9 mouse cellular contexts compared by ENCODE assay signal in genomic region chr1:62794896-62795255, GRCm38 (mm10).
DNase-seq lines count a peak whose midpoint lies in the region; ATAC-seq lines count a peak whose summit lies in the region.
"Had no signal": no experiment of that assay in that cellular context is flagged by ENCODE, and none has a peak within 500 bp of the region (broad histone marks: within the 10 kb centered on the region; RNA-seq: fewer than 3 reads in every experiment).

No protein-coding gene starts in this region.

- DNase-seq in heart, postnatal 25 days (ENCODE audit: low spot score), result no peak
- DNase-seq in Muller cell, postnatal 12 days (ENCODE audit: inconsistent ontology term), result peak; percentile 96
- DNase-seq in midbrain, embryonic 11.5 days (ENCODE audit: low spot score, missing footprints), result peak; percentile 92
- DNase-seq in left cerebral cortex, postnatal 10 days (ENCODE audit: extremely low spot score in 1 of 2, low spot score in 2 of 2), result no peak
- DNase-seq in thymus, adult 18-20 months, result no peak

- H3K27me3 ChIP-seq in heart, embryonic 14.5 days (ENCODE audit: control insufficient read depth, insufficient read depth, low read length), result no peaks in the 10 kb centered on the region
- H3K27me3 ChIP-seq in forebrain, embryonic 16.5 days (replicated peaks; ENCODE audit: control insufficient read depth, insufficient read depth, low read length), result no peaks in the 10 kb centered on the region
- no peaks in the 10 kb centered on the region for H3K27me3 ChIP-seq in midbrain, embryonic 11.5 days (ENCODE audit: control insufficient read depth, insufficient read depth, low read length)
- H3K27me3 ChIP-seq: stomach, embryonic 15.5 days had no signal

- no peak overlapping the region for H3K27ac ChIP-seq in heart, embryonic 14.5 days (replicated peaks in 1 of 2; ENCODE audit: control insufficient read depth in 1 of 2, insufficient read depth in 1 of 2, low read depth in 2 of 2, low read length in 2 of 2)
- H3K27ac ChIP-seq in forebrain, embryonic 16.5 days (ENCODE audit: low read length), result 0 out of 2 replicates have a peak overlapping the region, but pooled peaks have one; percentile 12
- no peak overlapping the region for H3K27ac ChIP-seq in midbrain, embryonic 11.5 days (ENCODE audit: low read depth, low read length)
- H3K27ac ChIP-seq: stomach, embryonic 15.5 days had no signal

- no peaks in the 10 kb centered on the region for H3K9me3 ChIP-seq in heart, embryonic 14.5 days (ENCODE audit: control insufficient read depth, low read length)
- H3K9me3 ChIP-seq in forebrain, embryonic 16.5 days (ENCODE audit: control insufficient read depth, low read length), result no peaks in the 10 kb centered on the region
- no peaks in the 10 kb centered on the region for H3K9me3 ChIP-seq in midbrain, embryonic 11.5 days (ENCODE audit: control insufficient read depth, low read length)
- H3K9me3 ChIP-seq: stomach, embryonic 15.5 days had no signal

- no peak overlapping the region for H3K4me3 ChIP-seq in heart, embryonic 14.5 days (ENCODE audit: control insufficient read depth in 1 of 2, insufficient read depth in 1 of 2, low read depth in 1 of 2, low read length in 2 of 2)
- no peak overlapping the region for H3K4me3 ChIP-seq in forebrain, embryonic 16.5 days (replicated peaks; ENCODE audit: low read length)
- no peak overlapping the region for H3K4me3 ChIP-seq in midbrain, embryonic 11.5 days (ENCODE audit: low read depth, low read length)

- peaks cover 4 to 14% of the 10 kb centered on the region in 2 experiments for H3K4me1 ChIP-seq in heart, embryonic 14.5 days (ENCODE audit: control insufficient read depth in 2 of 2, insufficient read depth in 2 of 2, low read length in 2 of 2)
- H3K4me1 ChIP-seq in forebrain, embryonic 16.5 days (replicated peaks; ENCODE audit: control insufficient read depth, insufficient read depth, low read length), result peaks cover 16% of the 10 kb centered on the region
- H3K4me1 ChIP-seq in midbrain, embryonic 11.5 days (ENCODE audit: control insufficient read depth, insufficient read depth, low read length), result peaks cover 9% of the 10 kb centered on the region

- 0 out of 2 replicates have a peak overlapping the region, but pooled peaks have one; percentile 8 for H3K4me2 ChIP-seq in heart, embryonic 14.5 days (ENCODE audit: low read length)
- H3K4me2 ChIP-seq in forebrain, embryonic 16.5 days (ENCODE audit: low read length), result peak overlapping the region; percentile 39
- H3K4me2 ChIP-seq in midbrain, embryonic 11.5 days, result peak overlapping the region; percentile 36; the same call in 1 of the 2 replicates

- no peak overlapping the region for H3K9ac ChIP-seq in heart, embryonic 14.5 days (ENCODE audit: low read length)
- H3K9ac ChIP-seq in forebrain, embryonic 16.5 days (replicated peaks; ENCODE audit: low read depth, low read length), result no peak overlapping the region
- peak overlapping the region; percentile 26; the same call in 1 of the 2 replicates for H3K9ac ChIP-seq in midbrain, embryonic 11.5 days (ENCODE audit: low read length)
- H3K9ac ChIP-seq: stomach, embryonic 15.5 days had no signal

- H3K36me3 ChIP-seq in heart, embryonic 14.5 days (ENCODE audit: control insufficient read depth, insufficient read depth, low read length), result no peaks in the 10 kb centered on the region
- no peaks in the 10 kb centered on the region for H3K36me3 ChIP-seq in forebrain, embryonic 16.5 days (ENCODE audit: control insufficient read depth, insufficient read depth)
- no peaks in the 10 kb centered on the region for H3K36me3 ChIP-seq in midbrain, embryonic 11.5 days (ENCODE audit: control insufficient read depth, insufficient read depth, low read length)
- H3K36me3 ChIP-seq: stomach, embryonic 15.5 days had no signal

- 57% methylated on average over 2 of the region's 2 CpGs for WGBS in heart, embryonic 14.5 days
- WGBS in forebrain, embryonic 16.5 days, result 21% methylated on average over 2 of the region's 2 CpGs
- WGBS in midbrain, embryonic 11.5 days, result 46% methylated on average over 2 of the region's 2 CpGs

- ATAC-seq in heart, embryonic 14.5 days (ENCODE audit: insufficient number of reproducible peaks, insufficient read depth, low FRiP score, low read depth), result no peak
- ATAC-seq in forebrain, embryonic 16.5 days, result no peak; the same call in 1 of the 2 replicates
- ATAC-seq in midbrain, embryonic 11.5 days (ENCODE audit: low FRiP score), result peak; percentile 36; the same call in 1 of the 2 replicates
- ATAC-seq in inflammation-experienced regulatory T-cells, adult 6 months, result no peak

- intact Hi-C loops in heart, postnatal 25 days (cut with DNase I), result no loop called here
- intact Hi-C loops in left cerebral cortex, postnatal 10 days (cut with DNase I), result loop anchor here (2.0 kb wide), 1 partner anchor 134 kb away; no protein-coding TSS in a partner anchor

Comparison
In these comparisons a context has a peak if more than half of its experiments do, and no peak if none do; other contexts are left out.
1. DNase-seq: peak in Muller cell, postnatal 12 days (single experiment) and midbrain, embryonic 11.5 days (single experiment); none in heart, postnatal 25 days (single experiment), left cerebral cortex, postnatal 10 days (0 of 2) and thymus, adult 18-20 months (0 of 2).
2. Peak in every context shown above with its lines, with median percentiles within 50 percentile points of each other: H3K4me2 ChIP-seq.